Mouse (Mus musculus): Measurements from ENCODE around the gene Nrap.
"Not testable (repeated sequence)": the region's sequence is repeated elsewhere in the genome, so short reads cannot be mapped to it uniquely, and the experiment has no call there.

Nrap gene

GRCm38 (mm10) chr19:56364563-56364962 lies 25.3 kb downstream of the Nrap start:
- DNase-seq (ENCODE audit: low spot score), result no peak

GRCm38 (mm10) chr19:56363721-56364460 lies 25.9 kb downstream of the Nrap start:
- no peak for DNase-seq (ENCODE audit: low spot score)

GRCm38 (mm10) chr19:56358890-56359289 lies 30.9 kb downstream of the Nrap start:
- DNase-seq (ENCODE audit: low spot score), result no peak

GRCm38 (mm10) chr19:56357374-56357708 lies 32.5 kb downstream of the Nrap start:
- not testable (repeated sequence) for DNase-seq (ENCODE audit: low spot score)

GRCm38 (mm10) chr19:56356480-56357373 lies 33.1 kb downstream of the Nrap start:
- DNase-seq (ENCODE audit: low spot score), result no peak

- no peak for DNase-seq (ENCODE audit: low spot score)
These were observed 34.6 kb downstream of the Nrap start for GRCm38 (mm10) chr19:56355201-56355600.

- DNase-seq (ENCODE audit: low spot score), result no peak
These were observed 36.1 kb downstream of the Nrap start for GRCm38 (mm10) chr19:56353689-56354088.

- DNase-seq (ENCODE audit: low spot score), result no peak
These were observed 40.5 kb downstream of the Nrap start for GRCm38 (mm10) chr19:56349295-56349694.

GRCm38 (mm10) chr19:56346750-56347149 lies 43.1 kb downstream of the Nrap start:
- DNase-seq (ENCODE audit: low spot score), result no peak

- no peak for DNase-seq (ENCODE audit: low spot score)
These were observed 43.8 kb downstream of the Nrap start for GRCm38 (mm10) chr19:56346016-56346415.

- no peak for DNase-seq (ENCODE audit: low spot score)
These were observed 45.8 kb downstream of the Nrap start for GRCm38 (mm10) chr19:56343869-56344563.

GRCm38 (mm10) chr19:56342006-56342405 lies 47.8 kb downstream of the Nrap start:
- DNase-seq (ENCODE audit: low spot score), result no peak

- DNase-seq (ENCODE audit: low spot score), result no peak
These were observed 53.0 kb downstream of the Nrap start for GRCm38 (mm10) chr19:56336826-56337225.

- DNase-seq (ENCODE audit: low spot score), result no peak
These were observed 53.5 kb downstream of the Nrap start for GRCm38 (mm10) chr19:56336321-56336720.

- no peak for DNase-seq (ENCODE audit: low spot score)
These were observed 63.5 kb downstream of the Nrap start for GRCm38 (mm10) chr19:56326243-56326855.

GRCm38 (mm10) chr19:56325676-56326075 lies 64.2 kb downstream of the Nrap start:
- DNase-seq (ENCODE audit: low spot score), result no peak

- no peak for DNase-seq (ENCODE audit: low spot score)
These were observed 68.4 kb downstream of the Nrap start for GRCm38 (mm10) chr19:56321303-56321920.

GRCm38 (mm10) chr19:56320186-56320860 lies 69.5 kb downstream of the Nrap start:
- DNase-seq (ENCODE audit: low spot score), result no peak

GRCm38 (mm10) chr19:56319629-56320028 lies 70.2 kb downstream of the Nrap start:
- DNase-seq (ENCODE audit: low spot score), result no peak

GRCm38 (mm10) chr19:56319219-56319618 lies 70.6 kb downstream of the Nrap start:
- no peak for DNase-seq (ENCODE audit: low spot score)

GRCm38 (mm10) chr19:56316531-56316930 lies 73.3 kb downstream of the Nrap start:
- DNase-seq (ENCODE audit: low spot score), result no peak

Measured in urinary bladder, postnatal 10 days (tissue).